Mouse (Mus musculus) heart, adult 2 months (tissue): ENCODE data around the gene Ezh1. TPM values are rescaled to one million over a fixed set of nuclear protein-coding genes. Genes with fewer than 3 reads are reported as not detected.

Experiments
- DNase-seq, 2 experiments: peaks; one replicate each; pipeline ENCODE4 v3.0.0; 2021
- H3K27ac ChIP-seq: fragments of 200-600 bp; 2 replicates; pipeline ENCODE4 v1.8.1; 2022
- H3K27me3 ChIP-seq: fragments of 200-500 bp; 2 replicates; pipeline ENCODE4 v1.6.1; 2012; ENCODE audit warnings: mild to moderate bottlenecking, low read length, inconsistent platforms, mixed read lengths; ENCODE audit not compliant: control insufficient read depth, insufficient read depth
- H3K36me3 ChIP-seq: fragments of 200-500 bp; 2 replicates; pipeline ENCODE4 v1.6.1; 2012; ENCODE audit warnings: low read length, inconsistent platforms; ENCODE audit not compliant: control insufficient read depth, insufficient read depth
- H3K4me1 ChIP-seq: fragments of 200-500 bp; 2 replicates; pipeline ENCODE4 v1.6.1; 2011; ENCODE audit warnings: low read length; ENCODE audit not compliant: control insufficient read depth, insufficient read depth
- H3K4me3 ChIP-seq: fragments of 200-600 bp; 2 replicates; pipeline ENCODE4 v1.8.1; 2022
- H3K79me2 ChIP-seq: fragments of 200-500 bp; replicated peaks from 2 replicates; pipeline ENCODE4 v1.6.1; 2012; ENCODE audit warnings: mild to moderate bottlenecking, inconsistent platforms, low read length, moderate library complexity, mixed read lengths; ENCODE audit not compliant: control insufficient read depth, insufficient read depth
- H3K9ac ChIP-seq: fragments of 200-500 bp; 2 replicates; pipeline ENCODE4 v1.6.1; 2012; ENCODE audit warnings: low read depth, mild to moderate bottlenecking, control low read depth, inconsistent platforms, low read length, mixed read lengths
- CTCF ChIP-seq: fragments of 200-600 bp; IDR thresholded peaks from 2 replicates; pipeline ENCODE4 v1.8.1; 2022; ENCODE audit warnings: antibody characterized with exemption, mild to moderate bottlenecking, moderate library complexity
- EP300 ChIP-seq: fragments of 200-500 bp; IDR thresholded peaks from 2 replicates; pipeline ENCODE4 v1.6.1; 2011; ENCODE audit warnings: low read depth, low read length, control low read depth; ENCODE audit not compliant: insufficient read depth
- POLR2A ChIP-seq: fragments of 200-500 bp; IDR thresholded peaks from 2 replicates; pipeline ENCODE4 v1.6.1; 2011; ENCODE audit warnings: mild to moderate bottlenecking, low read depth, low read length, control low read depth; ENCODE audit not compliant: insufficient read depth
- WGBS: fragments of 180-500 bp; shearing (Covaris S2); methylation state at CpG from one replicate; pipeline ENCODE4 v1.1.7; 2018; 5-methylcytosine and 5-hydroxymethylcytosine counted together
- intact Hi-C: fragments of 180-260 bp; cut with DNase I; formaldehyde crosslinking; loops from one replicate; pipeline ENCODE4 v1.15.1; 2025
- polyA plus RNA-seq: library from polyadenylated mRNA; depleted of rRNA; stranded (reverse); fragments of >200 nt; gene quantifications from 2 replicates; pipeline ENCODE4 v1.2.3, GENCODE M21; 2012
- total RNA-seq, 2 experiments: library from RNA; stranded (reverse); gene quantifications; 2 replicates each; pipeline ENCODE4 v1.2.3; 2021

Ezh1 gene
- total and polyA plus RNA-seq, 3 experiments: 26.1 to 31.4 (median 29.8) TPM

- Histone ChIP-seq H3K79me2 (no peaks in the 10 kb centered on the region), H3K27me3 (0 out of 2 replicates have a peak, but pooled peaks cover 2% of the 10 kb centered on the region), H3K4me3 (peak overlapping the region; percentile 79), H3K4me1 (peaks cover 11% of the 10 kb centered on the region), H3K9ac (peak overlapping the region; percentile 2; the same call in 1 of the 2 replicates), H3K27ac (peak overlapping the region; percentile 95), H3K36me3 (peaks cover 2% of the 10 kb centered on the region; the same call in 1 of the 2 replicates)
- intact Hi-C loops: loop anchor here (1.0 kb wide), 2 partner anchors 17 to 36 kb away; no protein-coding TSS in a partner anchor
- peak; percentile 79 to 80 for DNase-seq
- 0 out of 2 replicates have a peak, but pooled peaks have one; percentile 84 for TF ChIP-seq EP300
- TF ChIP-seq CTCF: peak; percentile 75
- TF ChIP-seq POLR2A: peak; percentile 66
- WGBS: 16% methylated on average over 14 of the region's 14 CpGs
These were observed 22.2 kb upstream of the Ezh1 start for GRCm38 (mm10) chr11:101248258-101248994.

- H3K9ac ChIP-seq: peak overlapping the region; percentile 98
- TF ChIP-seq EP300 (no peak), CTCF (no peak), POLR2A (no peak)
- peaks cover 2% of the 10 kb centered on the region; the same call in 1 of the 2 replicates for H3K36me3 ChIP-seq
- H3K27ac ChIP-seq: peak overlapping the region; percentile 95
- 0 out of 2 replicates have a peak, but pooled peaks cover 2% of the 10 kb centered on the region for H3K27me3 ChIP-seq
- DNase-seq: no peak
- peaks cover 7% of the 10 kb centered on the region for H3K4me1 ChIP-seq
- peak overlapping the region; percentile 79 for H3K4me3 ChIP-seq
- 50% methylated on average over 6 of the region's 6 CpGs for WGBS
- intact Hi-C loops: loop anchor here (1.0 kb wide), 2 partner anchors 16 to 35 kb away; no protein-coding TSS in a partner anchor
- H3K79me2 ChIP-seq: no peaks in the 10 kb centered on the region
These were observed 21.3 kb upstream of the Ezh1 start for GRCm38 (mm10) chr11:101247521-101248030.

- peak overlapping the region; percentile 98 for H3K9ac ChIP-seq
- peaks cover 7% of the 10 kb centered on the region for H3K4me1 ChIP-seq
- H3K27ac ChIP-seq: peak overlapping the region; percentile 95
- WGBS: 9% methylated on average over 7 of the region's 7 CpGs
- H3K4me3 ChIP-seq: peak overlapping the region; percentile 79
- no peak for DNase-seq
- 0 out of 2 replicates have a peak, but pooled peaks cover 2% of the 10 kb centered on the region for H3K27me3 ChIP-seq
- peaks cover 2% of the 10 kb centered on the region; the same call in 1 of the 2 replicates for H3K36me3 ChIP-seq
- no peaks in the 10 kb centered on the region for H3K79me2 ChIP-seq
- intact Hi-C loops: no loop called here
- 0 out of 2 replicates have a peak, but pooled peaks have one; percentile 16 for TF ChIP-seq POLR2A
- TF ChIP-seq CTCF: no peak
These were observed 20.4 kb upstream of the Ezh1 start for GRCm38 (mm10) chr11:101246702-101247012.

- intact Hi-C loops: no loop called here
- peak within 1 kb of the TSS; percentile 79 for H3K4me3 ChIP-seq
- peaks cover 2% of the 10 kb centered on the region; the same call in 1 of the 2 replicates for H3K36me3 ChIP-seq
- H3K27me3 ChIP-seq: 0 out of 2 replicates have a peak, but pooled peaks cover 2% of the 10 kb centered on the region
- TF ChIP-seq CTCF (peak; percentile 22), POLR2A (peak; percentile 85), EP300 (no peak)
- H3K27ac ChIP-seq: peak within 1 kb of the TSS; percentile 95
- no peaks in the 10 kb centered on the region for H3K79me2 ChIP-seq
- 1% methylated on average over 50 of the region's 63 CpGs for WGBS
- H3K4me1 ChIP-seq: peaks cover 7% of the 10 kb centered on the region
- DNase-seq: peak; percentile 85 to 86
- H3K9ac ChIP-seq: peak within 1 kb of the TSS; percentile 98
These were observed 19.8 kb upstream of the Ezh1 start, which contains the start of gene Ramp2 for GRCm38 (mm10) chr11:101245855-101246701. Gene Ramp2 (plus strand): TSS chr11:101246028.

GRCm38 (mm10) chr11:101245071-101245470, 18.8 kb upstream of the Ezh1 start:
- H3K79me2 ChIP-seq: no peaks in the 10 kb centered on the region

More at GRCm38 (mm10) chr11:101245071-101245470, 18.8 kb upstream of the Ezh1 start:
- H3K27ac ChIP-seq: peak overlapping the region; percentile 95
- H3K4me1 ChIP-seq: peaks cover 7% of the 10 kb centered on the region
- intact Hi-C loops: no loop called here
- peaks cover 2% of the 10 kb centered on the region; the same call in 1 of the 2 replicates for H3K36me3 ChIP-seq
- H3K27me3 ChIP-seq: 0 out of 2 replicates have a peak, but pooled peaks cover 2% of the 10 kb centered on the region
- TF ChIP-seq EP300: 0 out of 2 replicates have a peak, but pooled peaks have one; percentile 16
- TF ChIP-seq CTCF: no peak
- no peak overlapping the region for H3K4me3 ChIP-seq
- peak; percentile 68 to 82 for DNase-seq
- H3K9ac ChIP-seq: no peak overlapping the region; the same call in 1 of the 2 replicates
- WGBS: 34% methylated on average over 4 of the region's 4 CpGs
